Mouse (Mus musculus) Patski (cell line): Measurements from ENCODE around the gene Gm6657. TPM values are rescaled to one million over a fixed set of nuclear protein-coding genes. Genes with fewer than 3 reads are reported as not detected.

Experiments
- ATAC-seq: fragments of 100-300 bp; one replicate; pipeline ENCODE4 v1.8.0; 2021
- CTCF ChIA-PET: fragments of 350-600 bp; sonication (Branson Sonifier 250); formaldehyde crosslinking; loops from one replicate; lab custom pipeline; 2022; ENCODE audit warnings: inconsistent platforms; lab: Charles Lee
- POLR2A ChIA-PET: fragments of 350-600 bp; sonication (Branson Sonifier 250); formaldehyde crosslinking; loops from one replicate; lab custom pipeline; 2022; ENCODE audit warnings: antibody characterized with exemption, inconsistent platforms; lab: Charles Lee
- DNase-seq: peaks from one replicate; pipeline ENCODE4 v3.0.0-alpha.2; 2011; ENCODE audit warnings: low read depth, low spot score
- H3K27me3 ChIP-seq: fragments of 371-371 bp; one replicate; pipeline ENCODE4 v1.5.1; 2021
- CTCF ChIP-seq: fragments of 100-300 bp; IDR thresholded peaks from one replicate; pipeline ENCODE4 v1.5.1; 2021
- in situ Hi-C: fragments of 300-500 bp; cut with MboI; formaldehyde crosslinking; loops from 3 replicates; pipeline ENCODE4 v1.11.1; 2018; ENCODE audit warnings: low pct_unique_long_range_greater_than_20kb, mixed read lengths
- polyA plus RNA-seq: library from polyadenylated mRNA; unstranded; gene quantifications from one replicate; pipeline ENCODE4 v1.2.3, GENCODE M21; 2021

Gm6657 gene
- polyA plus RNA-seq, 1 experiment from 2014 or later = not detected

GRCm38 (mm10) chr12:78215490-78215889, 21.4 kb downstream of the Gm6657 start:
- in situ Hi-C loops = loop anchor here (25.0 kb wide), 2 partner anchors 622 to 897 kb away; no protein-coding TSS in a partner anchor
- no peaks in the 10 kb centered on the region for H3K27me3 ChIP-seq
- ChIA-PET POLR2A (no interaction called here), CTCF (no interaction called here)
- no peak for DNase-seq
- TF ChIP-seq CTCF = no peak
- ATAC-seq = no peak

- no peak for DNase-seq
- ChIA-PET CTCF (no interaction called here), POLR2A (no interaction called here)
- in situ Hi-C loops = loop anchor here (25.0 kb wide), 2 partner anchors 618 to 893 kb away; no protein-coding TSS in a partner anchor
- ATAC-seq = no peak
- no peak for TF ChIP-seq CTCF
- no peaks in the 10 kb centered on the region for H3K27me3 ChIP-seq
These were observed 25.3 kb downstream of the Gm6657 start for GRCm38 (mm10) chr12:78219191-78219825.

GRCm38 (mm10) chr12:78225707-78226518, 31.9 kb downstream of the Gm6657 start, which contains the start of gene Gphn:
Gene Gphn, plus strand, starts transcription at chr12:78226379.
- no peaks in the 10 kb centered on the region for H3K27me3 ChIP-seq
- in situ Hi-C loops = no loop called here
- POLR2A ChIA-PET = no interaction called here
- CTCF ChIA-PET = no interaction called here
- DNase-seq (peak; percentile 57), ATAC-seq (peak; percentile 92)
- no peak for TF ChIP-seq CTCF

GRCm38 (mm10) chr12:78226519-78226875, 32.5 kb downstream of the Gm6657 start:
- ChIA-PET CTCF (no interaction called here), POLR2A (no interaction called here)
- in situ Hi-C loops = no loop called here
- H3K27me3 ChIP-seq = no peaks in the 10 kb centered on the region
- DNase-seq (no peak), ATAC-seq (peak; percentile 72)
- TF ChIP-seq CTCF = no peak

- DNase-seq = no peak
- in situ Hi-C loops = no loop called here
- no peaks in the 10 kb centered on the region for H3K27me3 ChIP-seq
- ChIA-PET POLR2A (no interaction called here), CTCF (no interaction called here)
- ATAC-seq = peak; percentile 20
- no peak for TF ChIP-seq CTCF
These were observed 33.2 kb downstream of the Gm6657 start for GRCm38 (mm10) chr12:78227021-78227932.

- in situ Hi-C loops = no loop called here
- CTCF ChIA-PET = no interaction called here
- no peak for TF ChIP-seq CTCF
- DNase-seq (no peak), ATAC-seq (no peak)
- H3K27me3 ChIP-seq = no peaks in the 10 kb centered on the region
- POLR2A ChIA-PET = interaction anchor here (0.6 to 0.7 kb wide), 2 partner anchors 515 to 795 kb away, joined by 3 to 6 read pairs; no protein-coding TSS in a partner anchor
These were observed 34.1 kb downstream of the Gm6657 start for GRCm38 (mm10) chr12:78228139-78228538.

- in situ Hi-C loops = no loop called here
- ChIA-PET CTCF (no interaction called here), POLR2A (no interaction called here)
- ATAC-seq (no peak), DNase-seq (no peak)
- no peaks in the 10 kb centered on the region for H3K27me3 ChIP-seq
- TF ChIP-seq CTCF = no peak
These were observed 38.5 kb downstream of the Gm6657 start for GRCm38 (mm10) chr12:78232560-78232959.

DNA sequence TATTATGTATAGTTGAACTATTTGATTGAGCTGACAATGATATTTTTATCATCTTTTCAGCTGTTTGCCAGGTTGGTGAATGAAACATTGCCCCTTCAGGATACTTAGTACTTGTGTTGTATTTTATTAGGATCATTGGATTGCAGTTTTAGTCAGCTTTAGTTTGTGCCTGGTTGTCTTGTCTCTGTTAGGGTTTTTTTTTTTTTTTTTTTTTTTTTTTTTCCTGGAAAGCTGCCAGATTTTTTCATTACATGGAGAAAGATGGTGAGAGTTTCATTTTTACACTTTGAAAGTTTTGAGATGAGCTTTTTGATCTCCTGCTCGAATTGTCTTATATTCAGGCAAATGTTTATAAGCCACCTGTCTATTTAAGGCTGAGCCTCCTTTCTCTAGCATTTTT, 54.3 kb downstream of the Gm6657 start:
- ATAC-seq (no peak), DNase-seq (no peak)
- H3K27me3 ChIP-seq = no peaks in the 10 kb centered on the region
- POLR2A ChIA-PET = no interaction called here
- no peak for TF ChIP-seq CTCF
- in situ Hi-C loops = no loop called here
- CTCF ChIA-PET = no interaction called here

DNA sequence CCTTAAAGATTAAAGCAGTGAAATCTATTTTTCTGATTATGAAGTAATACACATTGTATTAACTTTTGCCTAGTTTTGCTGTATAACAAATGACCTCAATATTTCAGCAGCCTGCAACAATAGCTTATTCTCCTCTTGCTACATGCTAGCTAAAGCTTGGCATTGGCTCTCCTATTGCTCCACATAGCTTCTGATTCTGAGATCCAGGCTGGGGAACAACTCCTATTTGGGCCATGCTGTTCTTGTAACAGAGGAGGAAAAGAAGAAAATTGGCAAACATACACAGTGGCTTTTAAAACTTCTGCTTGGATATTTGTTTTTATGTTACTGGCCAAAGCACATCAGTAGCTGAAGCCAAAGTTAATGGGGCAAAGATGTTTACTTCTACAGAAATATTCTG, 55.1 kb downstream of the Gm6657 start:
- H3K27me3 ChIP-seq = no peaks in the 10 kb centered on the region
- in situ Hi-C loops = no loop called here
- ChIA-PET CTCF (no interaction called here), POLR2A (no interaction called here)
- DNase-seq (no peak), ATAC-seq (no peak)
- TF ChIP-seq CTCF = no peak

Other genes with a start within 250 kb of the Gm6657 start
- gene Gphn, start 32.1 kb downstream of the Gm6657 start, polyA plus RNA-seq = 20.9 TPM